Mouse (Mus musculus) neural tube, embryonic 11.5 days (tissue): Measurements from ENCODE around the gene Pdzd2. TPM values are rescaled to one million over a fixed set of nuclear protein-coding genes. Genes with fewer than 3 reads are reported as not detected.
A peak's percentile ranks its signal among the peaks of the same experiment; 100 is the strongest.

ENCODE experiments used
- ATAC-seq: fragments of 200-750 bp; cut with Nextera tagmentation; 2 replicates; pipeline ENCODE4 v1.8.0; 2017; ENCODE audit warnings: moderate number of reproducible peaks, mild to moderate bottlenecking, moderate TSS enrichment, moderate library complexity; ENCODE audit not compliant: insufficient read depth, low FRiP score, low TSS enrichment
- DNase-seq: peaks from one replicate; pipeline ENCODE4 v3.0.0-alpha.2; 2015; ENCODE audit warnings: low spot score
- H3K27ac ChIP-seq: fragments of 300-500 bp; sonication (generic); 2 replicates; pipeline ENCODE4 v1.5.1; 2014; ENCODE audit warnings: low read depth, mild to moderate bottlenecking, low read length
- H3K27me3 ChIP-seq: fragments of 300-500 bp; sonication (generic); 2 replicates; pipeline ENCODE4 v1.6.1; 2014; ENCODE audit warnings: mild to moderate bottlenecking, low read length, mixed read lengths; ENCODE audit not compliant: control insufficient read depth, insufficient read depth
- H3K36me3 ChIP-seq: fragments of 300-500 bp; sonication (generic); 2 replicates; pipeline ENCODE4 v1.6.1; 2014; ENCODE audit warnings: mild to moderate bottlenecking, low read length, moderate library complexity, mixed read lengths; ENCODE audit not compliant: control insufficient read depth, insufficient read depth
- H3K4me1 ChIP-seq: fragments of 300-500 bp; sonication (generic); 2 replicates; pipeline ENCODE4 v1.6.1; 2014; ENCODE audit warnings: low read length, mixed read lengths; ENCODE audit not compliant: control insufficient read depth, insufficient read depth
- H3K4me2 ChIP-seq: fragments of 300-500 bp; sonication (generic); 2 replicates; pipeline ENCODE4 v1.6.1; 2014; ENCODE audit warnings: low read depth, mild to moderate bottlenecking, moderate library complexity
- H3K4me3 ChIP-seq: fragments of 300-500 bp; sonication (generic); 2 replicates; pipeline ENCODE4 v1.5.1; 2014; ENCODE audit warnings: low read depth, low read length
- H3K9ac ChIP-seq: fragments of 300-500 bp; sonication (generic); 2 replicates; pipeline ENCODE4 v1.6.1; 2014; ENCODE audit warnings: mild to moderate bottlenecking, low read length
- H3K9me3 ChIP-seq: fragments of 300-500 bp; sonication (generic); 2 replicates; pipeline ENCODE4 v1.6.1; 2016; ENCODE audit warnings: low read length; ENCODE audit not compliant: control insufficient read depth
- WGBS: fragments of 180-500 bp; shearing (Covaris S2); extraction: QIAGEN DNeasy Blood & Tissue Kit; methylation state at CpG from one replicate; pipeline ENCODE4 v1.1.7; 2014; 5-methylcytosine and 5-hydroxymethylcytosine counted together
- polyA plus RNA-seq: library from polyadenylated mRNA; unstranded; fragments of >200 nt; fragmentation: Nextera tagmentation; extraction: Ambion mirVana; gene quantifications from 2 replicates; pipeline ENCODE4 v1.2.1, GENCODE M21; 2014

Gene Pdzd2
- polyA plus RNA-seq, 1 experiment from 2014 or later = 4.8 TPM

DNA sequence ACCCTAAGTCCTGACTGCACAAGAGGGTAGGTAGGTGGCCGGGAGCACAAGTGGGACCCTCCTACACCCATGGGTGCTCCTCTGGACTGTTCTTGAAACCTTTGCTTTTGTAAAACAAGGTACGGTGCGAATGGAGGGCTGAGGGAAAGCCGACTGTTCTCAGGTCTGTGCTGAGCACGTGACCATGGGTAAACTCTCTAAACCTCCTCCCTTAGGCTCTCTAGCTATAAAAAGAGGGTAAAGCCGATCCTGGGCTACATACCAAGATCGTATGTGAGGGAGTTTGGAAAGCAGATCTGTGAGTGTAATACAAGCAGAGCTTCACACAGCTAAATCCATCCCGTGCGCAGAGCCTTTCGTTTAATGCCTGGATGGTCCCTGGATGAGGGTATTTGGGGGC is 23.4 kb upstream of the Pdzd2 start:
- no peaks in the 10 kb centered on the region for H3K27me3 ChIP-seq
- H3K4me1 ChIP-seq = peaks cover 13% of the 10 kb centered on the region
- no peaks in the 10 kb centered on the region for H3K36me3 ChIP-seq
- ATAC-seq (0 out of 2 replicates have a peak, but pooled peaks have one; percentile 6), DNase-seq (no peak)
- H3K9ac ChIP-seq = no peak overlapping the region
- no peaks in the 10 kb centered on the region for H3K9me3 ChIP-seq
- H3K4me2 ChIP-seq = no peak overlapping the region
- no peak overlapping the region for H3K4me3 ChIP-seq
- whole genome bisulfite sequencing = 58% methylated on average over 10 of the region's 10 CpGs
- H3K27ac ChIP-seq = 0 out of 2 replicates have a peak overlapping the region, but pooled peaks have one; percentile 34

DNA sequence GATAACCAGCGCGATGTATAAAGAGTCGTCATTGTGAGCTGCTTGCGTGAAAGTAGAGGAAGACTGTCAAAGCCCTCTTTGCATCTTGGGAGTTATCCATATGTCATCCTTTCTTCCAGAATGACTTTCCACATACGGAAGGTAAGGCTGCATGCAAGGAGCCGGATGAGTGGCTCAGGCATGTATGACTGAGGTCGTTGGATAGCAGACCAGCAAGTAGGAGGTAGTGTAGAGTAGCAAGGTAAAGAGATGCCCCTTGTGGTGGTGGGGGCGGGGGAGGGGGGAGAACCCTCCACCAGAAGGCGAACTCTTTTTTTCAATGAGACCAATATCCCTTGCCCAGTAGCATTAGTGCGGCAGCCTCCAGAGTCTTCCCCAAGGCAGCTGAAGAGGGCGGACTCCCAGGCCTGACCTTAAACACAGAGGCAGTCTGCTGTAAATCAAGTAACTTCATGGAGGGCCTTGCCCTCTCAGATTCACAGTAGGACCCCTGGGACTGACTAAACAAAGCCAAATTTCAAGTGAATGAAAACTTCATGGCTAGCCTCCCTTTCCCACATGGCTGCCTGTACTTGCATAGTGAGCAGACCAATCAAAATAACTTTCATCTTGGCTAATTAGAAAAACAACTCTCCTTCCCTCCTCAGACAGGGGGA is 22.7 kb upstream of the Pdzd2 start:
- peaks cover 13% of the 10 kb centered on the region for H3K4me1 ChIP-seq
- H3K27me3 ChIP-seq = no peaks in the 10 kb centered on the region
- no peak overlapping the region for H3K27ac ChIP-seq
- no peak overlapping the region for H3K4me2 ChIP-seq
- DNase-seq = peak; percentile 33
- no peak overlapping the region for H3K4me3 ChIP-seq
- WGBS = 48% methylated on average over 10 of the region's 11 CpGs
- peak; percentile 76 for ATAC-seq
- no peaks in the 10 kb centered on the region for H3K36me3 ChIP-seq
- no peak overlapping the region for H3K9ac ChIP-seq
- no peaks in the 10 kb centered on the region for H3K9me3 ChIP-seq

DNA sequence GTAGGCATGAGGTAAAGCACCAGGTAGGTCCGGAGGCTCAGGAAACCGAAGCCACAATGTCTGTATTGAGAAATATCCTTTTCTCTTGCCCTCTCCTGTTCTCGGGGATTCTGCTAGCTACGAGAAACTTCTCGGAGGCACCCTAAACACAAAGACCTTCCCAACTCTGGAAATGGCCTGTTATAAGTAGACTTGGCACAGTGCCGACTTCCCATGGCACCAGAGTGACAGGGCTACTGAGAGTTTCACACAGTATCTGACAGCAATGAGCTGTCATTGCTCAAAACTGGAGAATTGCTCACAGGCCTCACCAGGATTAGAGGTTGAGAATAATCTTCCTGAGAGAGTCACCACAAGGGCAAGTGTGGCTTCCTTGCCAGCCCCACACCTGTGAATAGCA is 21.0 kb upstream of the Pdzd2 start:
- Histone ChIP-seq H3K27me3 (no peaks in the 10 kb centered on the region), H3K27ac (no peak overlapping the region), H3K9ac (no peak overlapping the region), H3K4me2 (no peak overlapping the region), H3K36me3 (no peaks in the 10 kb centered on the region), H3K4me3 (no peak overlapping the region), H3K9me3 (no peaks in the 10 kb centered on the region), H3K4me1 (peaks cover 13% of the 10 kb centered on the region)
- ATAC-seq = no peak
- WGBS = 92% methylated on average over 6 of the region's 6 CpGs
- DNase-seq = no peak

DNA sequence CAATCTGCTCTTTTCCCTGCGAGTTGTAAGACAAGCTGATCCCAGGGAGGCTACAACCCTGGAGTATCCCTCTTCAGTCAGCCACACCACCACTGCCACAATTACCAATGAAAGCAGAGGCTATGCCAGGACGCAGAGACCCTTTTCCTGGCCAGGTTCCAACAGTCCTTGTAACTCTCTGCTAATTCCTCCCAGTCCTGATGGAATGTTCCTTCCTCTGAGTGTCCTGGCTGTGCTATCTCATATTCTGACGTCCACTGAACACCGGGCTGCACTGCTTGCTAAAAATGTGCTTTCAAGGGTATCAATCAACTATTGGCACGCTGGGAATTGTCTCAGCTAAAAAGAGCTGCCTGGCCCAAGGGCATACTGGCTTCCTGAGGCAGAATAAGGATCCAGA is 18.7 kb upstream of the Pdzd2 start:
- H3K4me3 ChIP-seq = no peak overlapping the region
- DNase-seq (no peak), ATAC-seq (no peak)
- no peak overlapping the region for H3K9ac ChIP-seq
- H3K4me1 ChIP-seq = peaks cover 12% of the 10 kb centered on the region
- H3K27me3 ChIP-seq = no peaks in the 10 kb centered on the region
- no peaks in the 10 kb centered on the region for H3K36me3 ChIP-seq
- 72% methylated on average over 5 of the region's 5 CpGs for WGBS
- H3K27ac ChIP-seq = no peak overlapping the region
- no peak overlapping the region for H3K4me2 ChIP-seq
- no peaks in the 10 kb centered on the region for H3K9me3 ChIP-seq

DNA sequence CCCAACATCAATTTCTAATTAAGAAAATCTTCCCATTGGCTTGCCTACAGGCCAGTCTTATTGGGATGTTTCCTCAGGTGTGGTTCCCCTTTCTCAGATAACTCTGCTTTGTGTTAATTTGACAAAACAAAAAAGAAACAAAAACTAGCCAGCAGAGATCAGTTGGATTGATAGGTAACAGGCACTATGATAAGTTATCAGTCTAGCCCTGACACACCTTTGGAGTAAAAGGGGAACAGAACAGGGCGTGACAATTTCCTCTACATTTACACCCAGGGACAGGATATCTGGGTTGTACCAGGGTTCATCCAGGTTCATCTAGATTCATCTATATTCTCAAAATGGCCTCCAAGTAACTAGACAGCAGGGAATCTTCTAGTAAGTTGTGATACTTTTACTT is 18.0 kb upstream of the Pdzd2 start:
- H3K9ac ChIP-seq = no peak overlapping the region
- no peak overlapping the region for H3K4me2 ChIP-seq
- H3K27ac ChIP-seq = no peak overlapping the region
- H3K36me3 ChIP-seq = no peaks in the 10 kb centered on the region
- H3K9me3 ChIP-seq = no peaks in the 10 kb centered on the region
- no peak overlapping the region for H3K4me3 ChIP-seq
- 83% methylated on average over 1 of the region's 1 CpGs for WGBS
- no peak for ATAC-seq
- no peaks in the 10 kb centered on the region for H3K27me3 ChIP-seq
- H3K4me1 ChIP-seq = peaks cover 8% of the 10 kb centered on the region; the same call in 1 of the 2 replicates
- no peak for DNase-seq

DNA sequence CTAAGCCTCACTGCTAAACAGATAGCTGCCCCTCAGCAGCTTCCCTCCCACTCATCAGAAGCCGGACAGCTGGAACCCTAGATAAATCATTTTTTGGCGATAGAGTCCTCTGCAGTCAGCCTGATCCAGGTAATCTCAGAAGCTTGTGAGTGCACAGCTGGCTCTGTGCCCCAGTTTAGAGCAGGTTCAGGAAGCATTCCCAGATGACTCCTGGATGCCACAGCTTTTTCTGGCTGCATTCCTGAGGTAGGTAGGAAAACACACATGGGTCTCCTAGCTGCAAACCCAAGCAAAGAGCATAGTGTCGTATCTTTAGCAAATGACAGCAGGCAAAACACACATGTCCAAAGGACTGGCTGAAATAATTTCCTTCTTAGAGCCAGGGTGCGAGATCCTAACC is 13.5 kb upstream of the Pdzd2 start:
- ATAC-seq (no peak), DNase-seq (no peak)
- Histone ChIP-seq H3K27ac (no peak overlapping the region), H3K4me2 (no peak overlapping the region), H3K4me3 (no peak overlapping the region), H3K4me1 (no peaks in the 10 kb centered on the region), H3K9ac (no peak overlapping the region), H3K27me3 (no peaks in the 10 kb centered on the region), H3K9me3 (no peaks in the 10 kb centered on the region), H3K36me3 (no peaks in the 10 kb centered on the region)
- 57% methylated on average over 4 of the region's 4 CpGs for WGBS

DNA sequence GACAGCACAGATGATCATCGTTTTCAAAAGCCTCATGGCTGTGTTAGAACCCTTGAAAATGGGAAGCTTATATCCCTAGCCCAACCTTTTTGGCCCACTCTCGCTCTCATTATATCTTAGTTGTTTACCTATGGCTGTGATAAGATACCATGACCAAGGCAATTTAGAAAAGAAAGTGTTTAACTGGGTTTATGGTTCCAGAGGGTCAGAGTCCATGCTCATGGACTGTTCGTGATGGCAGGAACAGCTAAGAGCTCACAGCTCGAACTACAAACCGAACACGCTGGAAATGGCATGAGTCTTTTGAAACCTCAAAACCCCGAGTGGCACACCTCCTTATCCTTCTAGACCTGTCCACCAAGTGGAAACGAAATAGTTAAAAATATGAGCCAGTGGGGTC is 11.2 kb upstream of the Pdzd2 start:
- 93% methylated on average over 8 of the region's 8 CpGs for WGBS

DNA sequence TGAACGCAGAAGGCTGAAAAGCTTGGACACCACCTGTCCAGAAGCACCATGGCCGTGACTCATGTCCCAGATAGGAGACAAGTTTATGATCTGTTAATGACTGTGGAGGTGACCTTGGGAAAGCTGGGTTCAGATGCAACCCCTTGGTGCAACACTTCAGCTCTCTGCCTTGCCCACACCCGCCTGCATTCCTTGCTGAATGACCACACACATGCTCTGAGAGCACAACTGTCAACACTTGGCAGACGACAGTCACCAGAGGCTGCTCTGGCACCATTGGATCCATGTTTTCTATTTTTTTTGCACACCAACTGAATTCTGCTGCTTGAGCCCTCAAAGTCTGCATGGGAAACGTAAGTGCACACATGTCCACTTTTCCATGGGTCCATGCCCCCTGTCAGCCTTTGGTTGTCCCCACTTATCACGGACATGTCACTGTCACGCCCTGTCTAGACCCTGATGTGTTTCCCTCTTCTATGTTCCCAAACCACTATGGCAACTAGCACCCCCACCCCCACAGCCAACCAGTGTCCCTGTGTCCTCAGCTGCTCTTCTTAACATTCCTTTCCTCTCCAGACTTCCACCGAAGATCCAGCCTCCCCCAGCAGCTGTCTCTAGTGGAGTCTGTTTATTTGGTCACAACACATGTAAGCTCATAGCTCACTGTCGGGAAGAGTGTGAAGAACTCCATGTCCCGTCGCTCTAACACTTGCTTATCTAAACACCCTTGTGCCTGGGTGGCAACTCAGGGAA is 10.0 kb upstream of the Pdzd2 start:
- no peak overlapping the region for H3K9ac ChIP-seq
- no peak for ATAC-seq
- no peak overlapping the region for H3K4me3 ChIP-seq
- H3K9me3 ChIP-seq = no peaks in the 10 kb centered on the region
- WGBS = 69% methylated on average over 11 of the region's 11 CpGs
- H3K27ac ChIP-seq = no peak overlapping the region
- no peaks in the 10 kb centered on the region for H3K27me3 ChIP-seq
- DNase-seq = no peak
- no peak overlapping the region for H3K4me2 ChIP-seq
- no peaks in the 10 kb centered on the region for H3K36me3 ChIP-seq
- no peaks in the 10 kb centered on the region for H3K4me1 ChIP-seq

More for the DNA sequence above, 11.2 kb upstream of the Pdzd2 start:
- no peak overlapping the region for H3K27ac ChIP-seq
- no peaks in the 10 kb centered on the region for H3K4me1 ChIP-seq
- no peaks in the 10 kb centered on the region for H3K27me3 ChIP-seq
- H3K4me3 ChIP-seq = no peak overlapping the region
- H3K9me3 ChIP-seq = no peaks in the 10 kb centered on the region
- DNase-seq = no peak
- H3K36me3 ChIP-seq = no peaks in the 10 kb centered on the region
- ATAC-seq = no peak
- no peak overlapping the region for H3K9ac ChIP-seq
- no peak overlapping the region for H3K4me2 ChIP-seq
